8 mouse cellular contexts compared by ENCODE assay signal in the genomic region with DNA sequence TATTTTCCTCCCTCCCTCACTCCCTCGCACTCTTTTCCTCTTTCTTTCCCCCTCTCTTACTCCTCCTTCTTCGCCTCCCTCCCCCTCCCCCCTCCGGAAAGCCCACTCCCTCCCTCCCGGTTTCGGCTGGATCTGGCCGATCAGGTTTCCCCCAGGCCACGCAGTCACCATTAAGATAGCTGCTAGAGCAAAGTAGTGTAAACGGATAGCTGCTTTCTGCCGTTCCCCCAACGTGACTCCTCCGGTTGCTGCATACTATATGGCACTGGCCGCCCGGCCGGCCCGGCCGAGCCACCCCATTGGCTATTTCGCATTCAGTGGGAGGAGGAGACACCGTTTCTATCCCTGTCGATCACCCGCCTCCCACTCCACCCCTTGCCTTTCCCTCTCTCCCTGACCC. TPM values are rescaled to one million over a fixed set of nuclear protein-coding genes. Genes with fewer than 3 reads are reported as not detected.
DNase-seq lines count a peak whose midpoint lies in the region; ATAC-seq lines count a peak whose summit lies in the region.

Gene Six4 (minus strand): TSS at position 261 of the 400 bp plus-strand sequence.

- peak; percentile 48 for ATAC-seq in common myeloid progenitor, adult 5-6 weeks (replicated peaks; ENCODE audit: low read depth, poor library complexity, severe bottlenecking)

- DNase-seq in layer of hippocampus, adult 11-12 months (ENCODE audit: low spot score): peak; percentile 35
- no peak for DNase-seq in layer of hippocampus, adult 9-10 months (ENCODE audit: low spot score)
- peak; percentile 84 for DNase-seq in gastrocnemius, postnatal 14 days
- peak; percentile 83 for DNase-seq in hindlimb bud, embryonic 11.5 days (ENCODE audit: extremely low spot score, low read depth, low spot score)
- DNase-seq in left cerebral cortex, postnatal 36 days (ENCODE audit: low spot score in 2 of 2): peak; percentile 45 to 52
- DNase-seq in mesoderm, embryonic 11.5 days (ENCODE audit: low read depth, low spot score): peak; percentile 95
- DNase-seq in skeletal muscle tissue, adult 2 months (ENCODE audit: low read depth, low spot score): peak; percentile 93

- intact Hi-C loops in gastrocnemius, postnatal 14 days (cut with DNase I; ENCODE audit: low total_unique reads): loop anchor here (10.0 kb wide), 1 partner anchor 58 kb away; the partner anchor contains the start of gene Six1
- intact Hi-C loops in left cerebral cortex, postnatal 36 days (cut with DNase I): loop anchor here (5.0 kb wide), 1 partner anchor 71 kb away; no protein-coding TSS in a partner anchor

RNA-seq across cellular contexts. Expression of gene Six4, which starts in this region (rescaled TPM):
- total RNA-seq in common myeloid progenitor, adult 5-6 weeks (2017): not detected in 2 replicates
- 10 to 100 TPM in 1 of 2 experiments, 1 to 10 TPM in 1; 8.8 to 10.3 TPM for total RNA-seq in gastrocnemius, postnatal 14 days (2021)
- 1 to 10 TPM; 1.2 to 1.8 TPM for total RNA-seq in left cerebral cortex, postnatal 36 days (2021)

Comparison
In these comparisons a context has a peak if more than half of its experiments do, and no peak if none do; other contexts are left out.
1. Peak in ATAC-seq in common myeloid progenitor, adult 5-6 weeks; RNA of the gene not detected or under 1 TPM.